In genomic region chr11:116285770-116286191, GRCm38 (mm10) we compare ENCODE assay signal across 13 mouse cellular contexts. TPM values are rescaled to one million over a fixed set of nuclear protein-coding genes. Genes with fewer than 3 reads are reported as not detected.
DNase-seq lines count a peak whose midpoint lies in the region; ATAC-seq and TF ChIP-seq lines count a peak whose summit lies in the region.
"Had no signal": no experiment of that assay in that cellular context is flagged by ENCODE, and none has a peak within 500 bp of the region (broad histone marks: within the 10 kb centered on the region; RNA-seq: fewer than 3 reads in every experiment).

No protein-coding gene starts in this region.

- ATAC-seq in embryonic facial prominence, embryonic 12.5 days (ENCODE audit: insufficient number of reproducible peaks, insufficient read depth, low FRiP score, low TSS enrichment), result peak; percentile 36; the same call in 1 of the 2 replicates
- peak; percentile 72 for ATAC-seq in intestine, embryonic 15.5 days
- no peak for ATAC-seq in midbrain, postnatal 0 days (ENCODE audit: low FRiP score)
- ATAC-seq in forebrain, postnatal 0 days, result no peak

- DNase-seq in kidney, adult 2 months, result peak; percentile 35
- no peak for DNase-seq in kidney, adult 11 months
- peak; percentile 65 for DNase-seq in midbrain, postnatal 0 days (ENCODE audit: low spot score)
- no peak for DNase-seq in layer of hippocampus, postnatal 36 days
- no peak for DNase-seq in forebrain, postnatal 0 days
- no peak for DNase-seq in urinary bladder, postnatal 25 days (ENCODE audit: low spot score)
- DNase-seq: cerebellum, adult 11-12 months had no signal

- TF ChIP-seq CTCF in kidney, adult 2 months (conservative IDR thresholded peaks at IDR 0.05; ENCODE audit: insufficient read depth, insufficient read length, low read depth, low read length), result no peak
- TF ChIP-seq CTCF in midbrain, postnatal 0 days (IDR thresholded peaks at IDR 0.05), result no peak
- no peak for TF ChIP-seq CTCF in forebrain, postnatal 0 days (IDR thresholded peaks at IDR 0.05; ENCODE audit: low read depth)

- no peak overlapping the region for H3K4me2 ChIP-seq in embryonic facial prominence, embryonic 12.5 days (replicated peaks)
- no peak overlapping the region for H3K4me2 ChIP-seq in intestine, embryonic 15.5 days (replicated peaks)
- H3K4me2 ChIP-seq in midbrain, postnatal 0 days (ENCODE audit: low read depth, low read length, poor library complexity, severe bottlenecking), result no peak overlapping the region
- no peak overlapping the region for H3K4me2 ChIP-seq in forebrain, postnatal 0 days (ENCODE audit: low read depth)

- H3K36me3 ChIP-seq in kidney, adult 2 months (ENCODE audit: control insufficient read depth, insufficient read depth, low read length), result no peaks in the 10 kb centered on the region; the same call in 1 of the 2 replicates
- peaks cover 37% of the 10 kb centered on the region for H3K36me3 ChIP-seq in embryonic facial prominence, embryonic 12.5 days
- peaks cover 10% of the 10 kb centered on the region for H3K36me3 ChIP-seq in intestine, embryonic 15.5 days
- peaks cover 33% of the 10 kb centered on the region for H3K36me3 ChIP-seq in midbrain, postnatal 0 days (ENCODE audit: insufficient read depth, low read length)
- H3K36me3 ChIP-seq in forebrain, postnatal 0 days (ENCODE audit: insufficient read depth), result peaks cover 35% of the 10 kb centered on the region

- no peaks in the 10 kb centered on the region; the same call in 1 of the 2 replicates for H3K27me3 ChIP-seq in kidney, adult 2 months (replicated peaks; ENCODE audit: control insufficient read depth, insufficient read depth, low read length)
- peaks cover 52% of the 10 kb centered on the region for H3K27me3 ChIP-seq in embryonic facial prominence, embryonic 12.5 days
- H3K27me3 ChIP-seq in intestine, embryonic 15.5 days (replicated peaks), result peaks cover 40% of the 10 kb centered on the region
- H3K27me3 ChIP-seq in midbrain, postnatal 0 days (ENCODE audit: insufficient read depth, low read length), result peaks cover 30% of the 10 kb centered on the region
- peaks cover 29% of the 10 kb centered on the region for H3K27me3 ChIP-seq in forebrain, postnatal 0 days (ENCODE audit: insufficient read depth, low read length)

- no peaks in the 10 kb centered on the region for H3K9me3 ChIP-seq in embryonic facial prominence, embryonic 12.5 days
- H3K9me3 ChIP-seq in intestine, embryonic 15.5 days, result no peaks in the 10 kb centered on the region
- H3K9me3 ChIP-seq in midbrain, postnatal 0 days (ENCODE audit: low read length), result no peaks in the 10 kb centered on the region
- no peaks in the 10 kb centered on the region for H3K9me3 ChIP-seq in forebrain, postnatal 0 days (ENCODE audit: low read length)

- WGBS in kidney, adult 2 months, result 50% methylated on average over 7 of the region's 7 CpGs
- WGBS in embryonic facial prominence, embryonic 12.5 days, result 74% methylated on average over 7 of the region's 7 CpGs
- WGBS in intestine, embryonic 15.5 days, result 53% methylated on average over 7 of the region's 7 CpGs
- 67% methylated on average over 7 of the region's 7 CpGs for WGBS in midbrain, postnatal 0 days
- WGBS in forebrain, postnatal 0 days, result 66% methylated on average over 7 of the region's 7 CpGs

- H3K4me3 ChIP-seq in kidney, adult 2 months (ENCODE audit: insufficient read depth, low read depth, low read length), result no peak overlapping the region
- no peak overlapping the region for H3K4me3 ChIP-seq in embryonic facial prominence, embryonic 12.5 days
- no peak overlapping the region for H3K4me3 ChIP-seq in intestine, embryonic 15.5 days (replicated peaks)
- no peak overlapping the region for H3K4me3 ChIP-seq in midbrain, postnatal 0 days (ENCODE audit: low read depth, low read length)
- H3K4me3 ChIP-seq in forebrain, postnatal 0 days (ENCODE audit: low read depth, low read length), result no peak overlapping the region
- H3K4me3 ChIP-seq: erythroblast, embryonic 14.5 days; megakaryocyte, embryonic 14.5 days had no signal

- H3K27ac ChIP-seq in kidney, adult 2 months (ENCODE audit: insufficient read depth, low read depth, low read length), result no peak overlapping the region
- no peak overlapping the region for H3K27ac ChIP-seq in embryonic facial prominence, embryonic 12.5 days
- H3K27ac ChIP-seq in intestine, embryonic 15.5 days, result peak overlapping the region; percentile 44; the same call in 1 of the 2 replicates
- H3K27ac ChIP-seq in midbrain, postnatal 0 days (ENCODE audit: low read depth, low read length), result no peak overlapping the region
- H3K27ac ChIP-seq in forebrain, postnatal 0 days (ENCODE audit: low read depth, low read length), result no peak overlapping the region

- H3K9ac ChIP-seq in embryonic facial prominence, embryonic 12.5 days, result no peak overlapping the region
- H3K9ac ChIP-seq in intestine, embryonic 15.5 days, result no peak overlapping the region
- no peak overlapping the region for H3K9ac ChIP-seq in midbrain, postnatal 0 days (replicated peaks; ENCODE audit: low read length, poor library complexity, severe bottlenecking)
- H3K9ac ChIP-seq in forebrain, postnatal 0 days, result no peak overlapping the region

- 0 out of 2 replicates have a peak, but pooled peaks cover 3% of the 10 kb centered on the region for H3K4me1 ChIP-seq in kidney, adult 2 months (ENCODE audit: control insufficient read depth, insufficient read depth, low read length)
- H3K4me1 ChIP-seq in embryonic facial prominence, embryonic 12.5 days, result peaks cover 7% of the 10 kb centered on the region; the same call in 1 of the 2 replicates
- peaks cover 32% of the 10 kb centered on the region for H3K4me1 ChIP-seq in intestine, embryonic 15.5 days (replicated peaks)
- H3K4me1 ChIP-seq in midbrain, postnatal 0 days (ENCODE audit: insufficient read depth, low read length), result peaks cover 4% of the 10 kb centered on the region; the same call in 1 of the 2 replicates
- no peaks in the 10 kb centered on the region; the same call in 1 of the 2 replicates for H3K4me1 ChIP-seq in forebrain, postnatal 0 days (ENCODE audit: insufficient read depth)

- TF ChIP-seq POLR2A in kidney, adult 2 months (IDR thresholded peaks at IDR 0.05; ENCODE audit: low read depth, low read length), result no peak

RNA-seq across cellular contexts. Expression of gene Galr2, which starts 5.0 kb away (rescaled TPM):
- 3.3 and 5.3 TPM in 2 replicates for polyA plus RNA-seq in kidney, adult 2 months (2012; rRNA removed)
- polyA plus RNA-seq in embryonic facial prominence, embryonic 12.5 days (2016; fragmentation: Nextera tagmentation; extraction: Ambion mirVana), result 0.47 and 0.56 TPM in 2 replicates
- polyA plus RNA-seq in intestine, embryonic 15.5 days (2015; fragmentation: Nextera tagmentation; extraction: Ambion mirVana), result 0.19 and 0.21 TPM in 2 replicates
- 0.47 TPM in 1 of 2 replicates, not detected in the other for total RNA-seq in midbrain, postnatal 0 days (2014; rRNA removed)
- 0.36 and 0.54 TPM in 2 replicates for polyA plus RNA-seq in midbrain, postnatal 0 days (2015; fragmentation: Nextera tagmentation; extraction: Ambion mirVana)
- total RNA-seq in layer of hippocampus, postnatal 36 days (2021), result not detected
- total RNA-seq in forebrain, postnatal 0 days (2014; rRNA removed), result not detected in 2 replicates
- polyA plus RNA-seq in forebrain, postnatal 0 days (2015; fragmentation: Nextera tagmentation; extraction: Ambion mirVana), result 0.20 and 0.36 TPM in 2 replicates
- total RNA-seq: left cerebral cortex, postnatal 10 days had no signal
- polyA plus RNA-seq: erythroblast, embryonic 14.5 days; heart, embryonic 14.5 days had no signal

RNA-seq across cellular contexts. Expression of gene Srp68, which starts 11.8 kb away (rescaled TPM):
- polyA plus RNA-seq in kidney, adult 2 months (2012; rRNA removed), result 53.7 and 53.8 TPM in 2 replicates
- polyA plus RNA-seq in embryonic facial prominence, embryonic 12.5 days (2016; fragmentation: Nextera tagmentation; extraction: Ambion mirVana), result 105 and 107 TPM in 2 replicates
- 95.2 and 96.7 TPM in 2 replicates for polyA plus RNA-seq in intestine, embryonic 15.5 days (2015; fragmentation: Nextera tagmentation; extraction: Ambion mirVana)
- total RNA-seq in midbrain, postnatal 0 days (2014; rRNA removed), result 17.7 and 27.3 TPM in 2 replicates
- polyA plus RNA-seq in midbrain, postnatal 0 days (2015; fragmentation: Nextera tagmentation; extraction: Ambion mirVana), result 47.9 and 50.9 TPM in 2 replicates
- 10 to 100 TPM; 60.7 to 66.0 TPM for total RNA-seq in layer of hippocampus, postnatal 36 days (2021)
- total RNA-seq in forebrain, postnatal 0 days (2014; rRNA removed), result 18.5 and 24.5 TPM in 2 replicates
- polyA plus RNA-seq in forebrain, postnatal 0 days (2015; fragmentation: Nextera tagmentation; extraction: Ambion mirVana), result 42.4 and 51.3 TPM in 2 replicates

RNA-seq across cellular contexts. Expression of gene Exoc7, which starts 21.3 kb away (rescaled TPM):
- polyA plus RNA-seq in kidney, adult 2 months (2012; rRNA removed), result 33.2 and 33.5 TPM in 2 replicates
- polyA plus RNA-seq in embryonic facial prominence, embryonic 12.5 days (2016; fragmentation: Nextera tagmentation; extraction: Ambion mirVana), result 78.8 and 83.9 TPM in 2 replicates
- polyA plus RNA-seq in intestine, embryonic 15.5 days (2015; fragmentation: Nextera tagmentation; extraction: Ambion mirVana), result 52.1 and 52.5 TPM in 2 replicates
- 81.0 and 101 TPM in 2 replicates for total RNA-seq in midbrain, postnatal 0 days (2014; rRNA removed)
- 144 and 149 TPM in 2 replicates for polyA plus RNA-seq in midbrain, postnatal 0 days (2015; fragmentation: Nextera tagmentation; extraction: Ambion mirVana)
- total RNA-seq in layer of hippocampus, postnatal 36 days (2021), result 10 to 100 TPM; 77.1 to 80.9 TPM
- total RNA-seq in forebrain, postnatal 0 days (2014; rRNA removed), result 91.9 and 103 TPM in 2 replicates
- polyA plus RNA-seq in forebrain, postnatal 0 days (2015; fragmentation: Nextera tagmentation; extraction: Ambion mirVana), result 133 and 144 TPM in 2 replicates

RNA-seq across cellular contexts. Expression of gene Evpl, which starts 47.9 kb away (rescaled TPM):
- polyA plus RNA-seq in kidney, adult 2 months (2012; rRNA removed), result 6.8 and 7.1 TPM in 2 replicates
- 2.9 and 3.1 TPM in 2 replicates for polyA plus RNA-seq in embryonic facial prominence, embryonic 12.5 days (2016; fragmentation: Nextera tagmentation; extraction: Ambion mirVana)
- 3.3 and 3.4 TPM in 2 replicates for polyA plus RNA-seq in intestine, embryonic 15.5 days (2015; fragmentation: Nextera tagmentation; extraction: Ambion mirVana)
- total RNA-seq in midbrain, postnatal 0 days (2014; rRNA removed), result 3.3 and 4.9 TPM in 2 replicates
- polyA plus RNA-seq in midbrain, postnatal 0 days (2015; fragmentation: Nextera tagmentation; extraction: Ambion mirVana), result 1.9 and 2.3 TPM in 2 replicates
- total RNA-seq in layer of hippocampus, postnatal 36 days (2021), result under 1 TPM; 0.25 to 0.85 TPM
- 1.5 and 2.3 TPM in 2 replicates for total RNA-seq in forebrain, postnatal 0 days (2014; rRNA removed)
- 0.49 and 1.1 TPM in 2 replicates for polyA plus RNA-seq in forebrain, postnatal 0 days (2015; fragmentation: Nextera tagmentation; extraction: Ambion mirVana)

RNA-seq across cellular contexts. Expression of gene Foxj1, which starts 49.4 kb away (rescaled TPM):
- 0.80 and 1.0 TPM in 2 replicates for polyA plus RNA-seq in kidney, adult 2 months (2012; rRNA removed)
- polyA plus RNA-seq in embryonic facial prominence, embryonic 12.5 days (2016; fragmentation: Nextera tagmentation; extraction: Ambion mirVana), result 1.0 and 1.8 TPM in 2 replicates
- 0.66 and 0.77 TPM in 2 replicates for polyA plus RNA-seq in intestine, embryonic 15.5 days (2015; fragmentation: Nextera tagmentation; extraction: Ambion mirVana)
- 24.1 and 37.5 TPM in 2 replicates for total RNA-seq in midbrain, postnatal 0 days (2014; rRNA removed)
- polyA plus RNA-seq in midbrain, postnatal 0 days (2015; fragmentation: Nextera tagmentation; extraction: Ambion mirVana), result 9.6 and 12.1 TPM in 2 replicates
- total RNA-seq in layer of hippocampus, postnatal 36 days (2021), result 1 to 10 TPM; 4.3 to 5.8 TPM
- 24.8 and 37.6 TPM in 2 replicates for total RNA-seq in forebrain, postnatal 0 days (2014; rRNA removed)
- polyA plus RNA-seq in forebrain, postnatal 0 days (2015; fragmentation: Nextera tagmentation; extraction: Ambion mirVana), result 15.7 and 19.9 TPM in 2 replicates

Comparison
In these comparisons a context has a peak if more than half of its experiments do, and no peak if none do; other contexts are left out.
1. DNase-seq: peak in kidney, adult 2 months (single experiment) and midbrain, postnatal 0 days (single experiment); none in kidney, adult 11 months (single experiment), layer of hippocampus, postnatal 36 days (0 of 2), forebrain, postnatal 0 days (single experiment) and urinary bladder, postnatal 25 days (single experiment).
2. ATAC-seq: peak in embryonic facial prominence, embryonic 12.5 days (single experiment) and intestine, embryonic 15.5 days (single experiment); none in midbrain, postnatal 0 days (single experiment) and forebrain, postnatal 0 days (single experiment).